Mouse (Mus musculus): Measurements from ENCODE around the gene Tmem8. TPM values are rescaled to one million over a fixed set of nuclear protein-coding genes. Genes with fewer than 3 reads are reported as not detected.
A peak's percentile ranks its signal among the peaks of the same experiment; 100 is the strongest.
"Not testable (repeated sequence)": the region's sequence is repeated elsewhere in the genome, so short reads cannot be mapped to it uniquely, and the experiment has no call there.

Tmem8 gene
- total RNA-seq (2021), result 1 to 10 TPM; 5.4 to 9.4 TPM
- long read RNA-seq, experiment 1, partial matches to known transcripts, result 1 of 5 reads
- long read RNA-seq, experiment 1, other reads (novel, unspliced or antisense), result 1 of 5 reads
- long read RNA-seq, experiment 2, partial matches to known transcripts, result 0 of 3 reads
- long read RNA-seq, experiment 2, other reads (novel, unspliced or antisense), result 1 of 3 reads

DNA sequence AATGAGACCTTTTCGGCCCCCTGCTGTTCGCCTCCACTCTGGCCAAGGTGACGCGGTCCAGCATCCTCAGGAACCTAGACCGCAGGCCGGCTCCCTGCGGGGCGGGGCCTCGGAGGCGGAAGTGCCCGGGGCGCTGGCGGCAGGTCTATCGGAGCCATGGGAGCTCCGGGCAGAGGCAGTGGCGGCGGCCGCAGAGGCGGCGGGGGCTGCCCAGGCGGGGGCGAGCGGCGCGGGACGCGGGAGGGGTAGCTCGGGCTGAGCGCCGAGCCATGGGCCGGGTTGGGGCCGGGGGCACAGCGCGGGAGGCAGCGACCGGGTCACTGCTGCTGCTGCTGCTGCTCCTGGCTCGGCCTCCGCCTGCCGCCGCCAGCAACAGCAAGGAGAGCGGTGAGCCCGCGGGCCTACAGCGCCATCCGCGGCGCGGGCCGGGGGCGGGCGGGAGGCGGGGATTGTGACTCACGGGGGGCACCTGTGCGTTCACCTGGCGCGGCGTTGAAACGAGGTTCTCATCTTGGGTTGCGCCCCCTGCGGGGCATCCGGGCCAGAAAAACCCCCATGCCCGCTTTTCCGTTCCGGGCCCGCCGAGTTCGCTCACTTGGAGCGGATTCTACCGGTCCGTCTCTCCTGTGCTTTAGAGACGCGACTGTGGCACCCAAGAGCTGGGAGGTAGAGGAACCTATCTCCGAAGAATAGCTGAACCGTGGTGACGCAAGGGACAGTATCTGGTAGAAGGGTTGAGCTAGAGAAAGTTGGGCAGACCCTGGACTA lies at the start of gene Tmem8:
Gene Tmem8, plus strand, starts transcription at position 119 of the 768 bp plus-strand sequence.
- peak; percentile 84 to 90 for DNase-seq

DNA sequence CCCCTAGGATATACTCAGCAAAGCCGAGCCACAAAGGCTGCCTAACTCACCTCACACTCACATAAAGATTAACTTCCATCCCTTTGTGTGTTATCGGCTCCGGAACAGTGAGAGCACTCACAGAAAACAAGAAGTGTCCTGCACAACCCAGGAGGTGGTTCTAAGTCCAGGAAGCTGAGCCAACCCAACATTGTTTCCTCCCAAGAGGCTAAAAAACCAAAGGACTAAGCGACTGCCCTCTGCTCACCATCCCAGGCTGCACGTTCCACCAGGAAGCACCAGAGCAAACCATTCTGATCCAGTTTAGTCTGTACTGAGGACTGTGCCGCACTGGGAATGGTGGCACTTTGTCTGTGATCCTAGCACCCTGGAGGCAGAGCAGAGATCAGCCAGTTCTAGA lies 48.2 kb upstream of the Tmem8 start:
- DNase-seq, result no peak

DNA sequence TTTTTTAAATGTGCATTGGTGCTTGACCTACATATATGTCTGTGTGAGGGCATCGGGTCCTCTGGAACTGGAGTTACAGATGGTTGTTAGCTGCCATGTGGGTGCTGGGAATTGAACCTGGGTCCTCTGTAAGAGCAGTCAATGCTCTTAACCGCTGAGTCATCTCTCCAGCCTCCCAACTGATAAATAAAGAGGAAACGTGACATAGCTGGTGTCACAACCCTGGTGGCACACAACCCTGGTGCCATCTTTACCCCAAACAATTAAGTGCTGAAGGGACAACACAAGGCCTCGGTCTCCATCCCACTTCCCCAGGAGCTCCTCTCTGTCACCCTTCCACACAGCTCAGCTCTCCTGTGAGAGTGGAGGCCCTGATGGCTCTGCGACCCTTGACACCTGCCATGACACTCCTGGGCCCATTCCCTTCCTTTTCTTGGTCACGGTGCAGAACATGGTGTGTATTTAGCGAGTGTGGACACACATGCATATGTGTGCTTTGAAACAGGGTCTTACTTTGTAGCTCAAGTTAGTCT lies 46.5 kb upstream of the Tmem8 start:
- no peak for DNase-seq

- DNase-seq, result peak; percentile 3 to 9
Observed at GRCm38 (mm10) chr17:26068024-26068830, 44.9 kb upstream of the Tmem8 start.

DNA sequence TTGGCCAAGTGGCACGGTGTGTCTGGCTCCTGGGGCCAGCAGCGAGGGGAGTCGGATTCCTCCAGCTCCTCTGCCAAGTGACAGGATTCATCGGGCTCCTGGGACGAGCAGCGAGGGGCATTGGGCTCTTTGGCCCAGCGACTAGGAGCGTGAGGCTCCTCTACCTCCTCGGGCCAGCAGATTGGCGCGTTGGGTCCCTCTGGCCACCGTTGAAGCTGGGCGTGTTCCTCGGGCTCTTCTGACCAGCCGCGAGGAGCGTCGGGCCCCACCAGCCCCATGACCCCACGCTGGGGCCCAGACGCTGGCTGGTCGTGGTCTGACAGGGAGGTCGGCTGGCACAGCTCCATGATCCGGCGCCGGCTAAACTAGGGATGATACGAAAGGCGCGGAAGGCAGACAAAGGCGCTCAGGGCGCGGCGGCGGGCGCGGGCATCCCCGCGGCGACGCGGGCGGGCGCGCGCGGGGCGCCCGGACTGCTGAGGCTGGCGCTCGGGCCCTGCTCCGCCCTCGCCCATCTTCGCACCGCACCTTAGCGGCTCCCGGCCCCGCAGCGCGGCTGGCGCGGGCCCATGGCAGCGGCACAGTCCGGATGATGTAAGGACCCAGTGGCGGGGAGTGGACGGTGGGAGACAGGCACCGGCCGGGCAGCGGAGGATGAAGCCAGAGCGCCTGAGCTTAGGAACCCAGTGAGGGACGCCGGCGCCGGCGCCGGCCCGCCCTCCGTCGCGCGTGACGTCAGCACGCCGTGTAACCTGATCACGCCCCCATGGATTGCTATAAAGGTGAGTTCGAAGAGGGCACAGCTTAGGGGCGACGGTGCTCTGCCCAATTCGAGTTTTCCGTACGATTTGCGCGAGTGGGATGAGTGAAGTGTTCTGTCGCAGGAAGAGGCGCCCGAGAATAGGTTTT lies 44.0 kb upstream of the Tmem8 start, which contains the start of gene Rab11fip3:
Gene Rab11fip3, minus strand, starts transcription at position 725 of the 909 bp plus-strand sequence.
- DNase-seq, result peak; percentile 87 to 90

DNA sequence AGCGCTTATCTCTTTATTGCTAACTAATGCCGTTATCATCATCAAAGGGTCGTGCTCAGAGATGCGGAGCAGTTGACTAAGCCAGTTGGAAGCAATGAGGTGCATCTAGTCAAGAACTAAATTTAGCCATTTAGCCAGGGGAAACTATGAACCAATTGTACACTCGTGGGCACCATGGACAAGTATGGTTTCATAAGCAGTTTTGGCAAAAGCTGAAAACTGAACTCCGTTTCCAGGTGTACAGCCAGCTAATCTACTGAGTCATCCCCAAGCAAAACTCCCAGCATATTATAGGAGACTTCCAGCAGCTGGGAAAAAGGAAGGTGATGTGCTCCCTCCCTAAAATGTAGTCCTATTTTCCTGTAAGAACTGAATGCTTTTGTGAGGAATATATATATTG lies 43.0 kb upstream of the Tmem8 start:
- no peak for DNase-seq

DNA sequence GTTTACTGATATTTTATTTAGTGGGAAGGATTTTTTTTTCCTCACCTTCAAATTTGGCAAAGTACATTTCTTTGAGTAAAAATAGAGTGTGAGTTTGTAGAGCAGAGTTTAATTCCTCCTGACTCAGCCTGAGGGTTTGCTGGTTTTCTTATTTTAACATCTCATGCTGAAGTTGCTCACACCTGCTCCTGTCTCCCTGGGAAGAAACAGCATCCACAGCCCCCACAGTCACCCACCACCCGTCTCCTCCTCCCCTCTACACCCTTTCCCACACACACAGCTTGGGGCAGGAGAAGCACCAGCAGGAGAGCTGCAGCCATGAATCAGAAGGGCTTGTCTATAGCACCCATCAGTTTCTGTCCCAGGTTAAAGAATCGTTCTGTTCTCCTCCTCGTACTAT lies 37.9 kb upstream of the Tmem8 start:
- no peak for DNase-seq

- no peak for DNase-seq
Observed at GRCm38 (mm10) chr17:26078851-26079250, 34.2 kb upstream of the Tmem8 start.

DNA sequence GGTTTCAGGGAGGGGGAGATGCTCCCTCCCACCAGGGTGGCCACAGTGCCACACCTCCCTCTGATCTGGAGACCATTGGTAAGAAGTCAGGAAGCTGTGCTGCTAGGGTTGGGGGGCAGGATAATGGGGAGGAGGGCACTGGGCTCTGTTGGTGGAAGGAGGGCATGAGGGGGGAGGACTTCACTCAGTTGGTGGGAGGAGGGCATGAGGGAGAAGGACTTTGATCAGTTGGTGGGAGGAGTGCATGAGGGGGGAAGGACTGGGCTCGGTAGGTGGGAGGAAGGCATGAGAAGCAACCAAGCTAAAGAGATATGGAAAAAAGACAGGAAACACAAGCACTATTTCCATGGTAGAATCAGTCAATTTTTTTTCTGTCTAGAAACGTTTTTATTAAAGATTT lies 32.2 kb upstream of the Tmem8 start:
- DNase-seq, result no peak

- DNase-seq, result no peak
Observed at GRCm38 (mm10) chr17:26087059-26087564, 26.0 kb upstream of the Tmem8 start.

- DNase-seq, result peak; percentile 94 to 95
Observed at GRCm38 (mm10) chr17:26089905-26090632, 23.0 kb upstream of the Tmem8 start, which contains the start of gene Decr2. Decr2 (minus strand) TSS chr17:26090337.

DNA sequence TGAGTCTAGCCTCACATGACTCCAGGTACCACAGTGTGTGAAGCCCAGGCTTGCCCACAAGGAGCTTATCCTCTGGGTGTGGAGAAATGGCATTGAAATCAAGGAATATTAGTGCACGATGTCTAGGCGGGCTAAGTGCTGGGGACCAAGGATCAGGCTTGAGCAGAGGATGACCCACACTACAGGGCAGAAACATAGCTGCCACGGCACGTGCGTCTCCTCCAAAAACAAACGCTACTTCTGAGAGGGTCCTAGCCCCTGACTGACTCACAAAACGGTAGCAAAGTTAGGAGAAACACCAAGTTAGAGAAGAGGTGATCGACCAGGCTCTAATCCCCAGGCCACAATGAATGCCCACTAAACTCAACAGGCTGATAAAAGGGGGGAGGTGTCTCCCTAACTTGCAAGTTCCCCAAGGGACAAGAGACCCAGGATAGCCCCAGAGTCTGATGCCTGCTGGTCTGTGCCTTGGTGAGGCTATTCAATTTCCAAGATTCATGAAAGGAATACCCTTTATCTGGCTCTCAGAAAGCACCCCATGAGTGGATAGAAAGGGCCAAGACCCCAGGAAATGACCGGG lies 18.5 kb upstream of the Tmem8 start:
- DNase-seq, result no peak

GRCm38 (mm10) chr17:26095121-26095740 lies 17.9 kb upstream of the Tmem8 start, which contains the start of gene Nme4:
Nme4 (minus strand) TSS chr17:26095602.
- DNase-seq, result peak; percentile 66 to 77

DNA sequence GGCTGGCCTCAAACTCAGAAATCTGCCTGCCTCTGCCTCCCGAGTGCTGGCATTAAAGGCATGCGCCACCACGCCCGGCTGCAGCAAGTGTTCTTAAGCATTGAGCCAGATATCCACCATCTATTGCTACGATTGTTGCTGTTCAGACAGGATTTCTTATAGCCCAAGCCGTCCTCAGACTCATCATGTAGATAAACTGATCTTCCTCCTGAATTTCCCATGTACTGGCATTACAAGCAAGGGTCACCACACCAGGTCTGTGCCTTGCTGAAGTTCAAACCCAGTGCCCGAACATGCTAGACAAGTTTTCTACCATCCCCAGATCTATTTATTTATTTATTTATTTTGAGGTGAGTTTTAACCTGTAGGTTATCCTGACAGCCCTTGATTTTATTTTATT lies 14.6 kb upstream of the Tmem8 start:
- no peak for DNase-seq

GRCm38 (mm10) chr17:26099316-26099715 lies 13.8 kb upstream of the Tmem8 start:
- DNase-seq, result not testable (repeated sequence)

GRCm38 (mm10) chr17:26100166-26100565 lies 12.9 kb upstream of the Tmem8 start:
- DNase-seq, result no peak

- DNase-seq, result peak; percentile 31 to 42
Observed at GRCm38 (mm10) chr17:26101478-26101877, 11.6 kb upstream of the Tmem8 start.

DNA sequence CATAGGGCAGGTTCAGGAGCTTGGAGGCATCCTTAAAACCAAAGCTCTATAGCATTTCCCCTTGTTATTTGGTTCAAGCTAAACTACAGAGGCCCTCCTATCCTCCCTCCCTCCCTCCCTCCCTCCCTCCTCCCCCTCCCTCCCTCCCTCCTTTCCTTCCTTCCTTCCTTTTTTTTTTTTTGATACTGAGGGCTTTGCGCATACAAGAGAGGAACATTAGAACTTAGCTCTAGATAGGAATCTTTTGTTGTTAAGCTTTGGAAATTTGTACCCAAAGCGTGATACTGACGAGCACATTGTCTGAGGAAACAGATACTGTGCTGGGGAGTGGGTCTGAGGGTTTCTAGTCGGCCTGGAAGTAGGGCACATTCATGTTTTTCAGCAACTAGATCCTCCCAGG lies 7.5 kb upstream of the Tmem8 start:
- no peak for DNase-seq

GRCm38 (mm10) chr17:26110156-26110555 lies 2.9 kb upstream of the Tmem8 start:
- DNase-seq, result no peak

DNA sequence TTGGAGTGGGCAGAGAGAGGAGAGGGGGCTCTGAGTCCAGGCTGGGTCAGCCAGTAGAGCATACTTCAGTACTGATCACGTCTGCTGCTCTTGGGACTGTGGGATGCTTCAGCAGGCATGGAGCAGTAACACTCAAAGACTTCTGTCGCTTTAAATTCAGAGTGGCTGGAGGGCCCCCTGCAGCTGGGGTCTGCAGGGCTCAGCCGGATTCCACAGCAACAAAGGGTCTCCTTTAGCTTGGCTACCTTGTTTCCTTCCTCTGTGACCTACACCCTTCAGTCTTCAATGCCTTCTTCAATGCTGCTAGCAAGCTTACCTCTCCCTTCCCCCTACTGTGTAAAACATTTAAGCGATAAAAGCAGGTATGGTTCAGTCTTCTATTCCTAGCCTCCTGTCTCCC lies 2.1 kb upstream of the Tmem8 start:
- no peak for DNase-seq

Data from adrenal gland, postnatal 36 days (tissue).